Mouse (Mus musculus): Measurements from ENCODE around the gene Comt. TPM values are rescaled to one million over a fixed set of nuclear protein-coding genes. Genes with fewer than 3 reads are reported as not detected.

Comt gene
- polyA plus RNA-seq, 1 experiment, result 96.2 TPM

DNA sequence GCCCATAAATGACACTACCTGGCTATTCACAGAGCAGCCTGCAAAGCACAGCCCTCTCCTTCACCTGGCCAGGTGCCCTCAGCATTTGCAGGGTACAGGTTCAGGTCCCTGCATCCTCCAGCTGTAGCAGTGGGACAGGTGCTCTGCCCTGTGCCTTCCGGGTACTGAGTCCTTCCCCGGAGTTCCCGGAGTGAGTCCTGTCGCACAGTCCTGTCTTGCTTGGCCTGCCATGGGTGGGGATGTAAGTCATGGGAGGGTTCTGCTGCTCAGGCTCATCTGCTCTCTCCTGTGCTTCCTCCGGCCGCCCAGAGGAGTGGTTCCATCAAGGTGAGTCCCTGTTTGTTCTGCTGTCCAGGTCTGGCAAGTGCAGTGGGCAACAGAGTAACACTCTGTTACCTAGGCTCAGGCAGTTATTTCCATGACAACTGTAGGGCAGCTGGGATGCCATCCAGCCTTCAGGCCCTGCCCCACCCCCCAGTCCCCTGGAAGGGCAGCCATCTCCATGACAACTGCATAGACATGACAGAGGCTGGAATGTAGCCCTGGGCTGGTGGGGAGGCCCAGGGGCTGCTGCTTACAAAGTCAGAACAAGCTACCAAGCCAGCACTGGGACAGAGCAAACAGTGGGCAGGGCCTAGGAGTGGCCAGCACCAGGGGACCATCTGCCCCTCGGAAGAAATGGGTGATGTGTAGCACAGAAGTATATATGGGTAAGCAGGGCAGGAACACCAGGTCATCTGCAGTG, 26.0 kb downstream of the Comt start:
- no peaks in the 10 kb centered on the region for H3K79me2 ChIP-seq (ENCODE audit: control insufficient read depth, insufficient read depth)
- no peaks in the 10 kb centered on the region for H3K27me3 ChIP-seq (ENCODE audit: control insufficient read depth, insufficient read depth, insufficient read length)
- no peak overlapping the region for H3K4me3 ChIP-seq (ENCODE audit: insufficient read depth, poor library complexity, severe bottlenecking)
- no peaks in the 10 kb centered on the region for H3K79me3 ChIP-seq (ENCODE audit: low read depth)
- TF ChIP-seq MYOG (IDR thresholded peaks at IDR 0.05; ENCODE audit: control insufficient read depth, extremely low read depth, insufficient read length) (no peak), USF1 (IDR thresholded peaks at IDR 0.05; ENCODE audit: low read depth) (no peak), MAX (IDR thresholded peaks at IDR 0.05) (no peak), MYOD1 (IDR thresholded peaks at IDR 0.05; ENCODE audit: control insufficient read depth, insufficient read length, low read depth) (no peak), CTCF (IDR thresholded peaks at IDR 0.05; ENCODE audit: control insufficient read depth, insufficient read depth, insufficient read length) (no peak), CEBPB (IDR thresholded peaks at IDR 0.05; ENCODE audit: low read depth) (no peak), FOSL1 (IDR thresholded peaks at IDR 0.05; ENCODE audit: insufficient read depth, low read length, poor library complexity, severe bottlenecking) (no peak)
- H3ac ChIP-seq (ENCODE audit: control insufficient read depth, insufficient read length, low read depth), result no peak overlapping the region
- no peaks in the 10 kb centered on the region for H3K36me3 ChIP-seq (ENCODE audit: control insufficient read depth, insufficient read depth)

GRCm38 (mm10) chr16:18400028-18400427, 26.6 kb downstream of the Comt start:
- Histone ChIP-seq H3K27me3 (ENCODE audit: control insufficient read depth, insufficient read depth, insufficient read length) (no peaks in the 10 kb centered on the region), H3K4me3 (ENCODE audit: insufficient read depth, poor library complexity, severe bottlenecking) (no peak overlapping the region), H3ac (ENCODE audit: control insufficient read depth, insufficient read length, low read depth) (no peak overlapping the region), H3K36me3 (ENCODE audit: control insufficient read depth, insufficient read depth) (no peaks in the 10 kb centered on the region), H3K79me3 (ENCODE audit: low read depth) (no peaks in the 10 kb centered on the region), H3K79me2 (ENCODE audit: control insufficient read depth, insufficient read depth) (no peaks in the 10 kb centered on the region)
- TF ChIP-seq CTCF (IDR thresholded peaks at IDR 0.05; ENCODE audit: control insufficient read depth, insufficient read depth, insufficient read length) (no peak), MYOG (IDR thresholded peaks at IDR 0.05; ENCODE audit: control insufficient read depth, extremely low read depth, insufficient read length) (no peak), MAX (IDR thresholded peaks at IDR 0.05) (no peak), CEBPB (IDR thresholded peaks at IDR 0.05; ENCODE audit: low read depth) (no peak), USF1 (IDR thresholded peaks at IDR 0.05; ENCODE audit: low read depth) (no peak), FOSL1 (IDR thresholded peaks at IDR 0.05; ENCODE audit: insufficient read depth, low read length, poor library complexity, severe bottlenecking) (no peak), MYOD1 (IDR thresholded peaks at IDR 0.05; ENCODE audit: control insufficient read depth, insufficient read length, low read depth) (no peak)

GRCm38 (mm10) chr16:18396791-18397621, 29.6 kb downstream of the Comt start:
- Histone ChIP-seq H3ac (ENCODE audit: control insufficient read depth, insufficient read length, low read depth) (no peak overlapping the region), H3K27me3 (ENCODE audit: control insufficient read depth, insufficient read depth, insufficient read length) (no peaks in the 10 kb centered on the region), H3K36me3 (ENCODE audit: control insufficient read depth, insufficient read depth) (no peaks in the 10 kb centered on the region), H3K79me3 (ENCODE audit: low read depth) (no peaks in the 10 kb centered on the region), H3K4me3 (ENCODE audit: insufficient read depth, poor library complexity, severe bottlenecking) (no peak overlapping the region), H3K79me2 (ENCODE audit: control insufficient read depth, insufficient read depth) (no peaks in the 10 kb centered on the region)
- TF ChIP-seq USF1 (IDR thresholded peaks at IDR 0.05; ENCODE audit: low read depth) (no peak), MYOD1 (IDR thresholded peaks at IDR 0.05; ENCODE audit: control insufficient read depth, insufficient read length, low read depth) (no peak), FOSL1 (IDR thresholded peaks at IDR 0.05; ENCODE audit: insufficient read depth, low read length, poor library complexity, severe bottlenecking) (no peak), MYOG (IDR thresholded peaks at IDR 0.05; ENCODE audit: control insufficient read depth, extremely low read depth, insufficient read length) (no peak), CEBPB (IDR thresholded peaks at IDR 0.05; ENCODE audit: low read depth) (no peak)

DNA sequence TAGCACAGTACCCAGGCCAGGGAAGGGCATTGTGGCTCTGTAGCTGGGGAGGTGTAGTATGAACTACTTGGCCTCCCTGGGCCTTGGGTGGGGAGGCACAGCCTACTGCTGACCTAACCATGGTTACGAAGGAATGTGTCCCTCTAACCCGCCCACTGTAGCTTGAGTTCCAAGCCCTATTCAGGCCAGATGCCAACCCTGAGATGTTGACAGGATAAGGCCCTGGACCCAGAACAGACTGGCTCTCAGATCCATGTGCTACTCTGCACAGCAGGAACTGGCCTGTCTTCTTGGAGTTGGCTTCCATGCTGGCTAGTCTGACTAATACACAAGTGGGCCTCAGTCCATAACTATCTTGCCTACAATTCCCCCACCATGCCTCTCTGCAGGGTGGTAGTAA, 30.5 kb downstream of the Comt start:
- Histone ChIP-seq H3K4me3 (ENCODE audit: insufficient read depth, poor library complexity, severe bottlenecking) (no peak overlapping the region), H3ac (ENCODE audit: control insufficient read depth, insufficient read length, low read depth) (no peak overlapping the region), H3K79me2 (ENCODE audit: control insufficient read depth, insufficient read depth) (no peaks in the 10 kb centered on the region), H3K27me3 (ENCODE audit: control insufficient read depth, insufficient read depth, insufficient read length) (no peaks in the 10 kb centered on the region), H3K79me3 (ENCODE audit: low read depth) (no peaks in the 10 kb centered on the region), H3K36me3 (ENCODE audit: control insufficient read depth, insufficient read depth) (no peaks in the 10 kb centered on the region)
- TF ChIP-seq MYOD1 (IDR thresholded peaks at IDR 0.05; ENCODE audit: control insufficient read depth, insufficient read length, low read depth) (no peak), USF1 (IDR thresholded peaks at IDR 0.05; ENCODE audit: low read depth) (no peak), MYOG (IDR thresholded peaks at IDR 0.05; ENCODE audit: control insufficient read depth, extremely low read depth, insufficient read length) (no peak), MAX (IDR thresholded peaks at IDR 0.05) (no peak), CTCF (IDR thresholded peaks at IDR 0.05; ENCODE audit: control insufficient read depth, insufficient read depth, insufficient read length) (no peak), FOSL1 (IDR thresholded peaks at IDR 0.05; ENCODE audit: insufficient read depth, low read length, poor library complexity, severe bottlenecking) (no peak)

GRCm38 (mm10) chr16:18395620-18396036, 31.0 kb downstream of the Comt start:
- H3K4me3 ChIP-seq (ENCODE audit: insufficient read depth, poor library complexity, severe bottlenecking), result no peak overlapping the region
- H3K79me2 ChIP-seq (ENCODE audit: control insufficient read depth, insufficient read depth), result no peaks in the 10 kb centered on the region
- H3K79me3 ChIP-seq (ENCODE audit: low read depth), result no peaks in the 10 kb centered on the region
- no peaks in the 10 kb centered on the region for H3K27me3 ChIP-seq (ENCODE audit: control insufficient read depth, insufficient read depth, insufficient read length)
- TF ChIP-seq CEBPB (IDR thresholded peaks at IDR 0.05; ENCODE audit: low read depth) (no peak), USF1 (IDR thresholded peaks at IDR 0.05; ENCODE audit: low read depth) (no peak), FOSL1 (IDR thresholded peaks at IDR 0.05; ENCODE audit: insufficient read depth, low read length, poor library complexity, severe bottlenecking) (no peak), CTCF (IDR thresholded peaks at IDR 0.05; ENCODE audit: control insufficient read depth, insufficient read depth, insufficient read length) (no peak), MYOG (IDR thresholded peaks at IDR 0.05; ENCODE audit: control insufficient read depth, extremely low read depth, insufficient read length) (no peak), MAX (IDR thresholded peaks at IDR 0.05) (no peak), MYOD1 (IDR thresholded peaks at IDR 0.05; ENCODE audit: control insufficient read depth, insufficient read length, low read depth) (no peak)
- no peak overlapping the region for H3ac ChIP-seq (ENCODE audit: control insufficient read depth, insufficient read length, low read depth)
- no peaks in the 10 kb centered on the region for H3K36me3 ChIP-seq (ENCODE audit: control insufficient read depth, insufficient read depth)

Data from C2C12 (cell line).